Mouse (Mus musculus): ENCODE results near the gene Tbp.

GRCm38 (mm10) chr17:15546440-15546839 lies 46.8 kb downstream of the Tbp start:
- TF ChIP-seq CTCF (IDR thresholded peaks at IDR 0.05; ENCODE audit: borderline replicate concordance, extremely low read depth, insufficient read depth, insufficient read length) (no peak), POLR2A (IDR thresholded peaks at IDR 0.05; ENCODE audit: borderline replicate concordance, extremely low read depth, insufficient read depth, insufficient read length, poor library complexity, severe bottlenecking) (no peak)

Data from brain, embryonic 14.5 days (tissue).